Mouse (Mus musculus) sigmoid colon, adult 10 weeks (tissue): ENCODE measurements around the gene Noc4l. TPM values are rescaled to one million over a fixed set of nuclear protein-coding genes. Genes with fewer than 3 reads are reported as not detected.

Experiments used
- polyA plus RNA-seq: library from polyadenylated mRNA; stranded (reverse); fragments of 350-450 nt; fragmentation: Illumina TruSeq; extraction: RNeasy Lipid Tissue Mini Kit (QIAGEN cat#74804); gene quantifications from one replicate; pipeline ENCODE4 v1.2.3, GENCODE M21; 2014; ENCODE audit warnings: low read depth, low replicate concordance

Gene Noc4l
- polyA plus RNA-seq: 2.0 TPM

GRCm38 (mm10) chr5:110652719-110653648 lies at the start of gene Noc4l, which contains the start of gene Ddx51:
TSS of gene Noc4l (minus strand) at chr5:110653417.
TSS of gene Ddx51 (plus strand) at chr5:110653451.

Other genes with a start within 250 kb of the Noc4l start
- 4.6 TPM for gene Fbrsl1, start 204.9 kb downstream of the Noc4l start, polyA plus RNA-seq
- gene Galnt9, start 109.1 kb downstream of the Noc4l start, polyA plus RNA-seq: not detected
- 5.2 TPM for gene Ddx51, start within 50 bp of the Noc4l start, polyA plus RNA-seq
- 19.9 TPM for gene Ep400, start 117.3 kb upstream of the Noc4l start, polyA plus RNA-seq
- gene Pus1, start 127.2 kb upstream of the Noc4l start, polyA plus RNA-seq: 0.47 TPM
- gene Ulk1, start 156.7 kb upstream of the Noc4l start, polyA plus RNA-seq: 6.6 TPM
- gene Hscb, start 186.4 kb upstream of the Noc4l start, polyA plus RNA-seq: 55.9 TPM
- gene Chek2, start 186.6 kb upstream of the Noc4l start, polyA plus RNA-seq: 18.7 TPM
- 1.5 TPM for gene Ttc28, start 226.4 kb upstream of the Noc4l start, polyA plus RNA-seq